Mouse (Mus musculus) myocyte (in vitro differentiated cells): ENCODE measurements around the gene Me3.

Source experiments
- CEBPB ChIP-seq: IDR thresholded peaks from 2 replicates; pipeline ENCODE4 v1.6.1; 2011; ENCODE audit warnings: mild to moderate bottlenecking, moderate library complexity; ENCODE audit not compliant: poor library complexity, insufficient read depth, severe bottlenecking
- E2F4 ChIP-seq: IDR thresholded peaks from one replicate; pipeline ENCODE4 v1.6.1; 2011; ENCODE audit warnings: mild to moderate bottlenecking, control low read depth, moderate library complexity; ENCODE audit not compliant: insufficient read depth
- MAX ChIP-seq: IDR thresholded peaks from one replicate; pipeline ENCODE4 v1.6.1; 2011; ENCODE audit warnings: low read depth, mild to moderate bottlenecking, control low read depth
- POLR2AphosphoS2 ChIP-seq: IDR thresholded peaks from one replicate; pipeline ENCODE4 v1.6.1; 2011; ENCODE audit warnings: low read depth, control low read depth; ENCODE audit not compliant: insufficient read length

- no peak for TF ChIP-seq CEBPB
- TF ChIP-seq E2F4 = no peak
- no peak for TF ChIP-seq MAX
- TF ChIP-seq POLR2AphosphoS2 = no peak
Measured at GRCm38 (mm10) chr7:89623331-89623730, 8.9 kb upstream of the Me3 start.
